Mouse (Mus musculus): Measurements from ENCODE around the gene Gm10334. TPM values are rescaled to one million over a fixed set of nuclear protein-coding genes. Genes with fewer than 3 reads are reported as not detected.
"Not testable (repeated sequence)": the region's sequence is repeated elsewhere in the genome, so short reads cannot be mapped to it uniquely, and the experiment has no call there.

Gene Gm10334
- polyA plus RNA-seq (2015; fragmentation: Nextera tagmentation; extraction: Ambion mirVana): 3.4 and 4.2 TPM in 2 replicates

- not testable (repeated sequence) for H3K4me3 ChIP-seq (ENCODE audit: low read depth, low read length); H3K9me3 ChIP-seq (ENCODE audit: control insufficient read depth, low read length); H3K4me1 ChIP-seq (replicated peaks; ENCODE audit: control insufficient read depth, insufficient read depth); H3K36me3 ChIP-seq (ENCODE audit: control insufficient read depth, insufficient read depth, low read length); H3K9ac ChIP-seq (ENCODE audit: low read length); H3K4me2 ChIP-seq (replicated peaks; ENCODE audit: low read depth); H3K27ac ChIP-seq (replicated peaks); ATAC-seq (ENCODE audit: low FRiP score, low TSS enrichment); DNase-seq (ENCODE audit: low spot score); H3K27me3 ChIP-seq (ENCODE audit: control insufficient read depth, insufficient read depth, low read length)
These were observed at the start of gene Gm10334 for GRCm38 (mm10) chr6:41446045-41446444. TSS of gene Gm10334 (minus strand) at chr6:41446145.

DNA sequence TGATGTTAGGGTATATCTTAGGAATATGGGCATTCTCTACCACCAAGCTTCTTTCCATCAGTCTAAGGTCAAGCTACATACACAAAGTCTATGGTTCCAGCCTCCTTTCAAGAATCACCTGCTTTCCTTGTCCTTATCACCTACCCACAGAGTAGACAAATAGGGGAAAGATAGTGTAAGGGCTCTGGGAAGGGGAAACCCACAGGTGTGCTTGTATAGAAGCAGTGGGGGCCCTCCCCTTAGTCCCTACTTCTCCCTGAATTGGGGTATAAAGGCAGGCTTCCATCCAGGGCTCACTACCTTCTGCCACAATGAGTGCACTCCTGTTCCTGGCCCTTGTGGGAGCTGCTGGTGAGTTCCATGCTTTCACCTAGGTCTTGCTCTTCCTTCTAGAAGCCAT, 12.7 kb upstream of the Gm10334 start, which contains the start of gene Prss1:
Gene Prss1 (plus strand): TSS at position 301 of the 400 bp plus-strand sequence.
- not testable (repeated sequence) for H3K9me3 ChIP-seq (ENCODE audit: control insufficient read depth, low read length); H3K27me3 ChIP-seq (ENCODE audit: control insufficient read depth, insufficient read depth, low read length); H3K4me3 ChIP-seq (ENCODE audit: low read depth, low read length); H3K36me3 ChIP-seq (ENCODE audit: control insufficient read depth, insufficient read depth, low read length); DNase-seq (ENCODE audit: low spot score); ATAC-seq (ENCODE audit: low FRiP score, low TSS enrichment); H3K27ac ChIP-seq (replicated peaks); H3K4me2 ChIP-seq (replicated peaks; ENCODE audit: low read depth); H3K9ac ChIP-seq (ENCODE audit: low read length); H3K4me1 ChIP-seq (replicated peaks; ENCODE audit: control insufficient read depth, insufficient read depth)

DNA sequence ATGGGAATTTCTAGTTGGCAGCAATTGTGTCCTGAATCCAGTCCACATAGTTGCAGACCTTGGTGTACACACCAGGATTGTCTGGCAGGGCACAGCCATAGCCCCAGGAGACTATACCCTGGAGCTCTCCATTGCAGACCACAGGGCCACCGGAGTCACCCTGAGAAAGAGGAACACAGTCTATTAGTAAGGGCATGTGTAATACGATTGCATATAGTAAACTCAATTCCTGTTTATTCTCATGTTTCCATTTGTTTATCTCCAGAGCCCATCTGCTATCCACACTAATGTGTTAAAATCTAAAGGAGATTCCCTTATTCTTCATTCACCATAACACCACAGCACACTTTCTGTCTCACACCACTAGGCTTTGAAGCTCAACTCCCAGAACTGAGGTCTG, 3.7 kb downstream of the Gm10334 start:
- not testable (repeated sequence) for H3K27me3 ChIP-seq (ENCODE audit: control insufficient read depth, insufficient read depth, low read length); H3K9ac ChIP-seq (ENCODE audit: low read length); H3K4me1 ChIP-seq (replicated peaks; ENCODE audit: control insufficient read depth, insufficient read depth); DNase-seq (ENCODE audit: low spot score); H3K27ac ChIP-seq (replicated peaks); H3K9me3 ChIP-seq (ENCODE audit: control insufficient read depth, low read length); H3K36me3 ChIP-seq (ENCODE audit: control insufficient read depth, insufficient read depth, low read length); H3K4me3 ChIP-seq (ENCODE audit: low read depth, low read length); ATAC-seq (ENCODE audit: low FRiP score, low TSS enrichment); H3K4me2 ChIP-seq (replicated peaks; ENCODE audit: low read depth)
- 55% methylated on average over 2 of the region's 2 CpGs for WGBS

Other genes with a start within 250 kb of the Gm10334 start
- gene Try4, start 143.9 kb downstream of the Gm10334 start, polyA plus RNA-seq (2015; fragmentation: Nextera tagmentation; extraction: Ambion mirVana): 2.9 and 7.4 TPM in 2 replicates
- 11.4 and 13.3 TPM in 2 replicates for gene Try5, start 129.3 kb downstream of the Gm10334 start, polyA plus RNA-seq (2015; fragmentation: Nextera tagmentation; extraction: Ambion mirVana)
- gene Try10, start 92.0 kb downstream of the Gm10334 start, polyA plus RNA-seq (2015; fragmentation: Nextera tagmentation; extraction: Ambion mirVana): 1.7 and 2.4 TPM in 2 replicates
- gene Prss3, start 68.5 kb downstream of the Gm10334 start, polyA plus RNA-seq (2015; fragmentation: Nextera tagmentation; extraction: Ambion mirVana): 2.6 and 3.7 TPM in 2 replicates
- 2.8 and 8.1 TPM in 2 replicates for gene Gm5771, start 53.8 kb downstream of the Gm10334 start, polyA plus RNA-seq (2015; fragmentation: Nextera tagmentation; extraction: Ambion mirVana)
- 5.4 and 8.1 TPM in 2 replicates for gene Prss1, start 12.8 kb upstream of the Gm10334 start, polyA plus RNA-seq (2015; fragmentation: Nextera tagmentation; extraction: Ambion mirVana)
- 5.1 and 7.0 TPM in 2 replicates for gene Prss2, start 75.6 kb upstream of the Gm10334 start, polyA plus RNA-seq (2015; fragmentation: Nextera tagmentation; extraction: Ambion mirVana)
- 23.5 and 24.3 TPM in 2 replicates for gene Ephb6, start 159.3 kb upstream of the Gm10334 start, polyA plus RNA-seq (2015; fragmentation: Nextera tagmentation; extraction: Ambion mirVana)
- gene Trpv6, start 190.3 kb upstream of the Gm10334 start, polyA plus RNA-seq (2015; fragmentation: Nextera tagmentation; extraction: Ambion mirVana): 7.1 and 8.4 TPM in 2 replicates
- gene Trpv5, start 234.6 kb upstream of the Gm10334 start, polyA plus RNA-seq (2015; fragmentation: Nextera tagmentation; extraction: Ambion mirVana): not detected in 2 replicates
- gene Llcfc1, start 238.3 kb upstream of the Gm10334 start, polyA plus RNA-seq (2015; fragmentation: Nextera tagmentation; extraction: Ambion mirVana): not detected in 2 replicates